Mouse (Mus musculus) right cerebral cortex, postnatal 4 days (tissue): ENCODE data around the gene Tomm22.

Experiments
- DNase-seq: peaks from one replicate; pipeline ENCODE4 v3.0.0-alpha.2; 2022

The Tomm22 gene

GRCm38 (mm10) chr15:79686046-79686869, 15.6 kb downstream of the Tomm22 start:
- no peak for DNase-seq

- DNase-seq, result peak; percentile 43
Observed at GRCm38 (mm10) chr15:79687175-79687574, 16.5 kb downstream of the Tomm22 start.

DNA sequence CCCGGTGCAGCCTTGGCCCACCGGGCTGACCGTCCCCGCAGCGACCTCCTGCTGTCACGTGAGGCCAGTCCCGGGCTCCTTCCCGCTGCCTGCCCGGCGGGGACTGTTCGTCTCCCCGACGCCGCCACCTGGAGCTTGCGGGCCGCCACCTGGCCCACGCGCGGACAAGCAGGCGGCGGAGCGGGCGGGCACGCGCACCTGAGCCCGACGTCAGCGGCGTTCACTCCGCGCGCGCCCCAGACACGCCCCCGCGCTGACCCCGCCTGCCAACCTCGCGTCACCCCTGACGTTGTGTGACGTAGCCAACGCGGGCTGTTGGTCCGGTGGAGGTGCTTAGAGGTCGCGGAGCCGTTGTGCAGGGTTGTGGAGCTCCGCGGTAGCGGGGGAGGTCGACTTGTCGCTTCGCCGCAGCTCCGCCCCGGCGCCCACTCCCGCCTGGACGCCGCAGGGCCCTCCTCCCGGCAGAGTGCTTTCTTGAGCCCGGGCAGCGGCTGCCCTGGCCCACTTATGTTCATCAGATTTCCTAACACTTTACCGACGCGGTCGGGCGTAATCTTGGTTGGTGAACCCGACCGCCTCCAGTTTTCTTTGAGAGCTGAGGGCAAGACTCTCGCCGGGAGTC, 17.1 kb downstream of the Tomm22 start, which contains the start of gene Josd1:
Josd1 (minus strand) TSS at position 274 of the 622 bp plus-strand sequence.
- peak; percentile 94 for DNase-seq

DNA sequence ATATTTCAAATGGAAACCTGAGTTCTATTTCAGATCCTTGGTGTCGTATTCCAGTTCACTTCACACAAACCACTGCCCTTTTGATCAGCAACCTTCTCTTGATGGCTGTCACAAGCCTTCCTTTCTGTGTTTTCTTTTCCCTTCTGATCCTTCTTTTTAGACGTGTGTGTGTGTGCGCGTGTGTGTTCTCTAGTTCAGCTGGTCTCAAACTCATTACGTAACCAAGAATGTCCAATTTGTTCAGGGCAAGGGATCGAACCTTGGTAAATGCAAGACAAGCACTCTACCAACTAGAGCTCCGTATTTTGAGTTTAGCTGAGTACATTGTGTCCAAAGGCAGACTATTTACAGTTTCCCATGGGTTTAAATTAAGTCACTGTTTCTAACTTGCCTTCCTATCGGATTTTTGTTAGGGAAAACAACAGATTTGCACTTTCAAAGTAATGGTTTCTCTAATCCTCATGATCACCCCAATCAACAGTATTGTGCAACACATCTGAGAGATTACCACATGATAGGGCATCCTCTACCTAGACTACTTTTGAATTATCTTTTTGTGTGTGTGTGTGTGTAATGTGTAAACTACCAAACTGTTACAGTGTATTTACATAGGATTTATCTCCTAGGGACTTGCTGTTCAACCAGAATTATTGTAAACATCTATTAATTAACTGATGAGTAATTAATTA, 17.8 kb downstream of the Tomm22 start:
- DNase-seq, result no peak

DNA sequence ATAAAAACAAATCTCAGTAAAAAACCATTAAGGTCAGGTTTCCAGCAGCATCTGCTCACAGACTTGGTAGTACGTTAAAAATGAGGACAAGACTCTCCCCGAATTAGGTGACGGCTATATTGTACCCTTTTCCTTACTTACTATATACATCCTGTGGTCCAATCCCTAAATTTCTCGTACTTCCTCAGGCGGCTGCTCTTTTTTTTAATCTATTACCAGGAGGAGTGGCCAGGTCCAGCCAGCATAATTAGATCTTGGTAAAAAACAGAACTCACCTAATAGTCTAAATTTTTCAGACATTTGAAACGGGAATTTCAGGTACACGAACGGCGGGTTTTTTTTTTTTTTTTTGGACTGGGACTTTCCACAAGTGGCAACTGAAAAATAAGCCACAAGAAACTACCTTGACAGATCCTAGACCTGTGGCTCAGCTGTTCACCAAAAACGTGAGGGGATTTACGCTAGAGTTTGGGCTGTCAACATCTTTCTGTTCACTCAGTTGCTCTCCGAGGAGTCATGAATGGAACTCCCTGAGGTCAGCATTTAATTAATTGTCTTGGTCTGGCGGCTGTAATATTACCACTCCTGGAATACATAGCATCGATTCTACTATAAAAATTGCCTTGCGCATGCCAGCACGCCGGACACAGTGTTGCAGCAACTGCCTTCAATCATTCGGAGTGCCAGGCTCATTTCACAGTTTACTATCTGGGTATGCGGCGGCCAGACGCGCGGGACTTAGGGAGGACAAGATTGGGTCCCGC, 19.2 kb downstream of the Tomm22 start:
- no peak for DNase-seq

DNA sequence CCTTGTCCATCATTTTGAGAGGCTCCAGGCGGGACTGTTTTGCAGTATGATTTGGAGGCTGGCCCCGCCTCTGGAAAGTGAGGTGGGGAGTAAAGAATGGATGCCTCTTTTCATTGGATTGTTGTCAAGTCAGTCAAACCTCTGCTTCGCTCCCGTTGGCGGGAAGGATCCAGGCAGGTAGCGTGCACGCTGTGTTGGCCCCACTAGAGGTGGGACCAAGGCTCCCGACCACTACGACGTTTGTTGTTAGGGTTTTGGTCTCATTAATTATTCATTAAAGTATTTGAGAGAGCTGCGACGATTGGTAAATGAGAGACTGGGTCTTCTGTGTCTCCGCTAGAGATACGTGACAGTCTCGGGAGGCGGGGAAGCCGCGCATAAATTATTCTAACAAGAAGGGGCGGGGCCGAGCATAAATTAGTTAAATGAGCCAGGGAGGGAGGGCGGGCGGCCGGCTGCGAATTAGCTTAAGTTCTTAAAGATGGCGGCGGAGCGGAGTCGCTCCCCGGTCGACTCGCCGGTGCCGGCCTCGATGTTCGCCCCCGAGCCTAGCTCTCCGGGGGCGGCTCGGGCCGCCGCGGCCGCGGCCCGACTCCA, 19.9 kb downstream of the Tomm22 start, which contains the start of gene Gtpbp1:
Gtpbp1 (plus strand) TSS at position 420 of the 597 bp plus-strand sequence.
- peak; percentile 87 for DNase-seq

DNA sequence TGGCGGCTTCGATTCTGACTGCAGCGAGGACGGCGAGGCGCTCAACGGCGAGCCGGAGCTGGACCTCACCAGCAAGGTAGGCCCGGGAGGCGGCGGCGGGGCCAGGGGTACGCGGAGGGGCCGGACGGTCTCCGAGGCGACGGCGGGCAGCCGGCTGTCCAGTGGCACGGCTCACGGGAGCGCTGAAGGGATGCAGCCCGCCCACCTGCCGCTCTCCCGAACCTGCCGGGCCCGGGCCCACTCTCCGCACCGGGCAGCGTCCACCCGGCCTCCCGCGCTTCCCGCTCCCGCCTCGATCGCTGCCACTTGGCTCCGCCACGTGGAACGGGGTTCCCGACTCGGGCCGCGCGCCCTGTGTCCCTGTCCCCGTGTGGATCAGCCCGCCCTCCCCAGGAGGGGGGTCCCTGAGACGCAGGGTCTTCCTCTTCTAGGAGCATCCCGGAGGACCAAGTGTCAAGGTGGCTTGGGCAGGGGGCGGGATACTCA, 20.4 kb downstream of the Tomm22 start:
- no peak for DNase-seq

DNA sequence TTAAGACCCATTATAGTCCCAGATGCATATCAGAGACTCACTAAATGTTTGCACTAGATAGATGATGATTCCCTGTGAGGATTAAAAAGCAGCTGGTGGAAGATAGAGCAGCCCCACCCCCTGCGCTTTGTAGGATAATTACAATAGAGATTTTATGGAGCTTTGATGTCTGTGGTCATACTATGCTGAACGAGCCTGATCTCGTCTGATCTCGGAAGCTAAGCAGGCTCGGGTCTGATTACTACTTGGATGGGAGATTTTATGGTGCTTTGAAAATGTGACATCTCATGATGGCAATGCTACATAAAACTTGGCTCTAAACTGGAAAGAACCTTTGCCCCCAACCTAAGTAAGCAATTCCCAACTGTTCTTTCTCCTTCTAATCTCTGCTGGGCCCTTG, 21.7 kb downstream of the Tomm22 start:
- DNase-seq, result no peak

GRCm38 (mm10) chr15:79693740-79694139, 23.1 kb downstream of the Tomm22 start:
- DNase-seq, result no peak

- DNase-seq, result no peak
Observed at GRCm38 (mm10) chr15:79694512-79694911, 23.9 kb downstream of the Tomm22 start.

DNA sequence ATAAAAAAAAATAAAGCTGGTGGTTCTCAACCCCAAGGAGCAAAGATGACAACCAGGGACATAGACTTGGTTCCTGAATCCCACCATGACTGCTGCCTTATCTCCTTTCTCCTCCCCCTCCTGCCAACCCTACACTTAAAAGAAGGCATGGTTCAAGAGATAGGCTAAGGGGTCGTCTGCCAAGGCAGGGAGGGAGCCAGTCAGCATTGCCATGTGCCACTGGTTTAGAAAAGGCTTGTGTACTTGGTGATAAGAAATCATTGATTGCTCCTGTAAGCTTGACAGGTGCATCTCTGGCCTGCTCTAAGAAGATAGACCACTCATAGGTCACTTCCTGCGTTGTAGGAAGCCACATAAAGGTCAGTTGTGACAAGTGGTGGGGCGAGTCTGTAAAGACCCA, 24.9 kb downstream of the Tomm22 start:
- DNase-seq, result no peak

- DNase-seq, result no peak
Observed at GRCm38 (mm10) chr15:79696508-79696907, 25.8 kb downstream of the Tomm22 start.

- no peak for DNase-seq
Observed at GRCm38 (mm10) chr15:79697011-79697410, 26.4 kb downstream of the Tomm22 start.

GRCm38 (mm10) chr15:79697558-79698187, 27.0 kb downstream of the Tomm22 start:
- DNase-seq, result no peak

DNA sequence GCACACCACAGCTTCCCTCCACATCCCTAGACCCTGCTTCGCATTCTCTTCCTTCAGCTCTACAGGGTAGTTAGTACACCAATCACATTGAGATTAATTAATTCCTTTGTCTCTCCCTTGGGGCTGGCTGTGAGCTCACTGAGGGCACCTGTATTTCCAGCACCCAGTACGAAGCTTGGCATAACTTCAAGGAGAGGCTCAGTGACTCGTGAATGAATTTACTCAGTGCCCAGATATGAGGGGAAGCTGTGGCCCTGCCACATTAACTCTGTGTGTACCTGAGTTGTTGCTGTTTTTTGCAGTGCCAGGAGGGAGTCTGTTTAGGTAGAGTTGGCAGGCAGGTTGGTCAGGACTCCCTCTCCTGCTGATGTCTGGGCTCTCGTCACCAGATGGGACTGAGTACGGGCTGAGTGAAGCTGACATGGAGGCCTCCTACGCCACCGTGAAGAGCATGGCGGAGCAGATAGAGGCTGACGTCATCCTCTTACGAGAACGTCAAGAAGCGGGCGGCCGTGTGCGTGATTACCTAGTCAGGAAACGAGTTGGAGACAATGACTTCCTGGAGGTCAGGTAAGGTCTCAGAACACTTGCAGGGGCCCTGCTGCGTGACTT, 36.0 kb downstream of the Tomm22 start:
- DNase-seq, result no peak

DNA sequence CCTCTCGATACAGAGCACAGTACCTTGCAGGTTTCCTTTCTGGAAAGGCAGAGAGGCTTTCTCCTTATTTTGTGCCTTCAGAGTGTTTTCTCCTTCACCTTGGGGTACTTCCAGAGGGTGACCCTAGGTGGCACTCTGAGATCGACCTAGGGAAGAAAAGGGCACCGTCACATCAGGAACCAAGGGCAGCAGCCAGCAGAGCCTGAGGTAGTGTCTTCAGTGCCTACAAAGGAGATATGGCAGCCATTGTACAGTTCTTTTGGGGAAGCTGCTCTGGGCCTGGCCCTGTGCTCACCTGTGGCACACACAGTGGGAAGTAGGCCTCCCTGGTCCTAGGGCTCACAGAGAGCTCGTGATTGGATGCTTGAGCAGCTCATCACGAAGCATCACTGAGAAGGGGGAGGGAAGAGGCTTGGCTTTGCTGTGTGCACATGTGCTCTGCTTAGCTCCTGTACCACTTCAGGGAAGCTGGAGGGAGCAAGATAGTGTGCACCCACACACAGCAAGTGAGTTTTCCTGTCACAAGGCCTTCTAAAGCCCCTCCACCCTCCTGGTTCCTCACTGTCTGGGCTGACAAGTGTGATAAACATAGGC, 37.7 kb downstream of the Tomm22 start:
- no peak for DNase-seq

- DNase-seq, result no peak
Observed at GRCm38 (mm10) chr15:79715646-79716045, 45.0 kb downstream of the Tomm22 start.

DNA sequence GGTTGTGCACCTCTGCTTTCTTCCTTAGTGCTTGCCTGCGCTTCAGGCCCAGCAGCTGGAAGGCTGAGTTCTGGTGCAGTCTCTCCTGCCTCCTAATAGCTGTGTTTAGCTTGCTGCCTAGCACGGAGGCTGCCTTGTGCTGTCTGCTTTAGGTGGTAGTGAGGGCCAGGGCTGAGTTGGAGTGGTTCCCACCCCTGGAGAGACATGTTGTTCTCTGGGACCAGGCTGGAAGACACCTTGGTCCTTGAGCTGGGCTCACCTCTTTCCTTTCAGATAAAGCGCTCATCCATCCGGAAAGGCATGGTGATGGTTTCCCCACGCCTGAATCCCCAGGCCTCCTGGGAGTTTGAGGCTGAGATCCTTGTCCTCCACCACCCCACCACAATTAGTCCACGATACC, 46.0 kb downstream of the Tomm22 start:
- no peak for DNase-seq

DNA sequence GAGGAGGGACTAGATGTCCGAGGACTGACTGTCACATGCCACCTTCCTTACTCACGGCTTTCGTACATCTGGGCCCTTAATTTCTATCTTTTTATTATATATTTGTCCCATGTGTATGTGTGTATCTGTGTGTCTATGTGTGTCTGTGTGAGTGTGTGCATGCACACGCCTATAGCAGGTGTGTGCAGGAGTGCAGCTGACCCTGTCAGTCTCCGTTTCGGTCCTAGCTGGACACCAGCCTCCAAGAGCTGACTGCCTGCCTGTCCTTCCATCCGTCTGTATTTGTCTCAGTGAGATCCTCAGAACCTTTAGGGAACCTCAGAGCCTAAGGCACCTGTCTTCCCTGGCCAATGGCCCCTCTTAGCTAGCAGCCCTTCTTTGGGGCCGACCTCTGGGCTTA, 49.6 kb downstream of the Tomm22 start:
- no peak for DNase-seq

DNA sequence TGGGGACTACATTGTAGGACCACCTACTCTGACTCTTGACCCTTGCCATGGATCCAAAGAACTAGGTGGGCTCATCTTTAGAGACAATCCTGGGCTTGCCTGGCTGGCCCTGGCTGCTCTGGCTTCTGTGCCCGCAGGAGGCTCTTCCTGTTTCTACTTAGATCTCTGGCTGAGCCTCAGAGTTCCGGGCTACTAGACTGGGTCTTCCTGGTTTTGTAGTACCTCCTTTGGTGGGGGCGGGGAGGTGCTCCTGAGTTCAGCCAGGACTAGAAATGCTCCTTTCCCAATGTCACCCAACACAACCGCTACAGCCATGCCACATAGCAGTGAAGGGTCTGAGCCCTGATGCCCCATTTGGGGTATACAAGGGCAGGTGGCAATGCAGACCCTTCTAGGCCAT, 50.1 kb downstream of the Tomm22 start:
- no peak for DNase-seq
